Mouse (Mus musculus): ENCODE measurements at regions not wholly inside any gene's neighbourhood (a gene's known extent, or its start where the extent isn't known, plus 50 kb on each side); places are given as distances from the start of the nearest gene placed in this dataset.

DNA sequence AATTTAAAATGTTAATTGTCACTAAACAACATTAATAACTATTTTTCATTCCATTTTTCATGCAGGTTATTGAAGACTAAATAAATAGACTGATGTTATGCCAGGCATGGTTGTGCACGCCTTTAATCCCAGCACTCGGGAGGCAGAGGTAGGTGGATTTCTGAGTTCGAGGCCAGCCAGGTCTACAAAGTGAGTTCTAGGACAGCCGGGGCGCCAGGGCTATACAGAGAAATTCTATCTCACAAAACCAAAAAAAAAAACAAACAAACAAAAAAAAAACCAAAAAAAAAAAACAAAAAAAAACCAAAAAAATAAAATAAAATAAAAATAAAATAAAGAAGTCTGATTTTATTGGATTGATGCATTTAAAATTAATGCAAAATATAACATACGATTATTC lies 157.1 kb downstream of the Vmn2r121 start:
- DNase-seq, result peak in 1 of 2 experiments; percentile 26

Data from kidney, postnatal 25 days (tissue).